Mouse (Mus musculus) urinary bladder, postnatal 25 days (tissue): ENCODE data around the gene Myo3b.

ENCODE experiments used
- DNase-seq: peaks from one replicate; pipeline ENCODE4 v3.0.0; 2022; ENCODE audit warnings: low spot score

The Myo3b gene

DNA sequence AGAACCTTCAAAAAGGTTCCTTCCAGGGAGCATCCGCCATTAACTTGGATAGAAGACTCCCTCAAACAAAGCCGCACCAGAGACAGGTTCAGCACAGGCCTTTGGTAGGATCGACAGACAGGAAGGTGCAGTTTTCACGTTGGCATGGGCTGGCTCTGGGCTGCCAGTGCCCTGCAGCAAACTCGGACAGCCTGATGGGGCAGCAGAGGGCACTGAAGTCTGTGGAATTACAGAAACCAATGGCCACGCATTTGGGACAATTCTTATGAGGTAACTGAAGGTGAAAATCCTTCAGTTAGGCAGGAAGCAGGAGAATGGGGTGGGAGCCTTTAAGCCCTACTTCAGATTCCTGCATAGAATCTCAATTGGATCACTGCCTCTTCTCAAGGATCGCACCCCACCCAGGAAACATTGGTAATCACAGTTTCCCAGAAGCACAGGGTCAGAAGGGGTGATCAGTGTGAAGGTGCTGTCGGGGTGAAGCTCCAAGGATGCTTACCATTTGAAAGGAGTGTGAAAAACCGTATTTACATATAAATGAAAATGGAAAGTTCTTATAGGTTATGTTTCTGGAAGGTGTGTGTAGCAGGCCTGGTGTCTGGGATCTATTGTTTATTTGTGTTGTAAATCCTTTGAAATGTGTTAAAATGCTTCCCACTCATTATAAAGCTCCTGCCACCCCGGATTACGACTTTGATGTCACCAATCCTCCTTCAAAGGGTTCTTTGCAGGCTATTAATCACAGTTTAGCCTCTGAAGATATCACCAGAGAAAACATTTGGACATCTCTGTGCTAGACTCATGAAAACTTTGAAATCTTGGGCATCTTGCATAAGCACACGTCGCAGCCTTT lies 239.7 kb downstream of the Myo3b start:
- no peak for DNase-seq

- DNase-seq: no peak
Observed at GRCm38 (mm10) chr2:70284109-70284508, 245.2 kb downstream of the Myo3b start.

- no peak for DNase-seq
Observed at GRCm38 (mm10) chr2:70291063-70291462, 252.1 kb downstream of the Myo3b start.

DNA sequence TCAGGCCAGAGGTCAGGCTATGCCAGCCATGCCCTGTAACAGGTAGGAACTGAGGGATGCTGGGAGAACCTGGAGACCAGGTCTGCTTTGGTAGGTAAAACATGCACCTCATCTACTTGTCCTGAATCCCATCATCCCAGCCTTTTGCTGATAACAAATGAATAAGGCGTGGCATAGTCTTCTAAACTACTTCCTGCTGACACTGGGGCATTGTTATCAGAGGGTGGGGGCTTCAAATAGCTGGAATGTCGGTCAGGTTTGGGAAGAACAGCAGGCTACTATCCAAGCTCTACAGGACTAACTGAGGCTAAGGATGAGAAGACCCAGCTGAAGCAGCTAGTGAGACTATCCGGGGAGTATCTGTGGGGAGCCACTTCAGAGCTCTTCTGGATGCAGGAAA lies 253.8 kb downstream of the Myo3b start:
- no peak for DNase-seq

- DNase-seq: no peak
Observed at GRCm38 (mm10) chr2:70302905-70303304, 264.0 kb downstream of the Myo3b start.

- no peak for DNase-seq
Observed at GRCm38 (mm10) chr2:70315125-70315524, 276.2 kb downstream of the Myo3b start.

DNA sequence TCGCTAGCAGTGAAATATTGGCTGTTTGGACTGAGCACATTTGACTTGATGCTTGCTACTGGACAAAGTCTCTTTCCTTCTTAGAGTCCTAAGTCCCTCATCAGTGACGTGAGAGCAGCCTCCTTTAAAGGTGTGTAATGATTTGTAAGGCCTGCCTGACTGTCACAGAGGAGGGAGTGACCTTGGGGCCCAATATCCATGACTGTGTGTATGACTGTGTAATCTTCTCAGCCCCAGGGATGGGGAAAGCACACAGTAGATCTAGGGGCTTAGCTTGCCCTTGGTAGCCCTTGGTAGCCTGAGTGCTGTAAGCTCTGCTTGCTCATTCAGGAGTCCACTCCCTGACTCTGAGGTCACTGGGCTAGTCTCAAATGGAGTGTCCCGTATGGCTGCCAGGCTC lies 276.8 kb downstream of the Myo3b start:
- no peak for DNase-seq

GRCm38 (mm10) chr2:70317850-70318249 lies 278.9 kb downstream of the Myo3b start:
- DNase-seq: no peak

DNA sequence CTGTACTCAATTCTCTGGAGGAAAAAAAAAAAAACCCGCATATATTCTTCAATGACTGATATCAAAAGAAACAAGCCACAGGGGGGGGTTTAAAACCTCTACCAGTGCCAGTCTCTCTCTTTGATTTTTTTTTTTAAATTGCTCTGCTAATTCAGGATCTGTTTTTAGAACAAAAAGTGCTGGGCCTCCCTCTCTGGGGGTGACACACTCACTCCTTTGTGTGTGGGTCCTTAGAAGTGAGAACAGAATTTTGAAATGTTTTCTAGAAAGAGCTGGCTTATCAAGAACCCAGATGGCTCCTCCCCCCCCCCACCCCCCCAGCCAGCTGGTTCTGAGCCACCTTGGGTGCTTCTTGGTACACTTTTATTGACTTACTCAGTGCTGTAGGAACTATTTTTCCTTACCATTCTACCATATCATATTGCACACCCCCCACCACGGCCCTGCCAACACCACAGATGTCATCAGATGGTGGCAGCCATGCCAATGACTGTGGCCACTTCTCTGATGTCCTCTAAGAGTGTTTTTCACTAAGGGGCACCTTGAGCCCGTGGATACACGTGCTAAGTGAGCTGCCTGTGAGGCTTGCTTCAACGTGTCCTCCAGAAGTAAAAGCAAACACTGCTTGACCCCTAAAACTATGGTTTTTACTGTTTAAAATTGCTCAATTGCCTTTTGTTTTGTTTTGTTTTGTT lies 280.1 kb downstream of the Myo3b start:
- no peak for DNase-seq

DNA sequence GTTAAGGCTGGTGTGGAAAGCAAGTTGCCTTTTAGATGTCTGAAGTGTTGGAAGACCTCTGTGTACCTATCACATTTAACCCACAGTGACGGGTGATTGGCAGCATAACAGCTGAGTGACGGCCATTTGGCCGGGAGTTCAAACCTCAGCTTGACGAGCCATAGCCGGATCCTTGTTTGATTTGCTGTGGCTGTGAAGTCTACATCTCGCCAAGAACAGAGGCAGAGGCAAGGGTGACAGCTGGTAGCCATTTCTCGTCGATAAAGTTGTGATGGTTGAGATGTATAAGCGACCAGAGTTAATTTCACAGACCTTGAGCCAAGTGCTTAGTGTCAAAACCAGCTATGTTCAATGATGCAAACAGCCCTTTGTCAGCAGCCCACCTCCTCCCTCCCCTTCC lies 283.8 kb downstream of the Myo3b start:
- DNase-seq: no peak

GRCm38 (mm10) chr2:70327602-70328001 lies 288.7 kb downstream of the Myo3b start:
- DNase-seq: no peak

- DNase-seq: no peak
Observed at GRCm38 (mm10) chr2:70332905-70333304, 294.0 kb downstream of the Myo3b start.

- no peak for DNase-seq
Observed at GRCm38 (mm10) chr2:70333553-70333952, 294.6 kb downstream of the Myo3b start.

- no peak for DNase-seq
Observed at GRCm38 (mm10) chr2:70336551-70336950, 297.6 kb downstream of the Myo3b start.

- DNase-seq: peak; percentile 3
Observed at GRCm38 (mm10) chr2:70337208-70337611, 298.3 kb downstream of the Myo3b start.

DNA sequence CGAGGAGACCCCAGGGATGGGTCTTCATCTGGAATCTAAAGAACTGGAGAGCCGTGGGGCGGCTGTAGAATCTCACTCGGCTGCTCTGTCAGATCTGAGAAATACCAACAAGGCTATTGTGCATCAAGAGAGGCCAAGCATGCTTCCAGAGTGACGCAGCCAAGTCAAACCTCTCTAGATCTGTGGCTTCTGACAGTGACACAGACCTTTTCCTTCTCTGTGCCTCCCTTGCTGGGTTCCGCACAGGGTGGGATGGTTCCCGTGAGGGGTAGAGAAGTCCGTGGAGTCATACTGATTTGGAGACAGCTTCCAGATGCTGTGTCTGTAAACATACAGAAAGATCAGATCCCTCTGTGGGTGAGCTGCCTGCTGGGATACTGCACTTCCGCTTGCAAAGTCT lies 298.9 kb downstream of the Myo3b start:
- DNase-seq: no peak

- DNase-seq: no peak
Observed at GRCm38 (mm10) chr2:70339061-70339460, 300.1 kb downstream of the Myo3b start.

DNA sequence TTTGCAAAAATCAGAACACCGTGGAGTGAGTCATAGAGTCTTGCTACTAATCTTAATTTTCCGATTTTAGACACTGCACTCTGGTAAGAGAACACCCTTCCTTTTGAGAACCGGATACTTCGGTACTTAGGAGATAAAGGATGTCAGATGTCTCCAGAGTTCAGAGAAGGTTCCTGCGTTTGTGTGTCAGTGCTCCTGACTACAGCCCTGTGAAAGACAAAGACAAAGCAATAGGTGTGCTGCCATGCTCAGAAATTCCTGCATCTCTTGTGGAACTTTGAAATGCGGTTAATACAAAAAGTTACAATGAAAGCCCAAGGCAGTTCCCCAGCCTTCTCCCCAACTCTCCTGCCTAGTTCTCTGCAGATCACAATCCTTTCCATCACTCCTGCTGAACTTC lies 300.6 kb downstream of the Myo3b start:
- DNase-seq: no peak

DNA sequence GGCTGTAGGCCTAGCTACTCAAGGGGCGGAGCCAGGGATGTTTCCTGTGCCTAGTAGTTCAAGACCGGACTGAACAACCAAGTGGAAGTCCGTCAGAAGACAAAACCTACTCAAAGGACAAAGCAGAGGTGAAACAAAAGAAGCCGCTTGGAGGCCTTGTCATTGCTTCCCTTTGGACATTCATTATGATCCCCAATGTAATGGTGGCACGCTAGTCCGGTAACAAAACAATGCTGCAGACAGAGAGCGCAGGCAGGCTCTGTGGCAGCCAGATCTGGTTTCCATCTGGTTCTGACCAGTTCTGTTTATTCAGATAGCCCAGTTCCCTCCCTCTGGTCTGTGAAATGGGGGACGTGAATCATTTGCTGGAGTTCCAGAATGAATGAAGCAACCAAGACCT lies 301.3 kb downstream of the Myo3b start:
- no peak for DNase-seq

DNA sequence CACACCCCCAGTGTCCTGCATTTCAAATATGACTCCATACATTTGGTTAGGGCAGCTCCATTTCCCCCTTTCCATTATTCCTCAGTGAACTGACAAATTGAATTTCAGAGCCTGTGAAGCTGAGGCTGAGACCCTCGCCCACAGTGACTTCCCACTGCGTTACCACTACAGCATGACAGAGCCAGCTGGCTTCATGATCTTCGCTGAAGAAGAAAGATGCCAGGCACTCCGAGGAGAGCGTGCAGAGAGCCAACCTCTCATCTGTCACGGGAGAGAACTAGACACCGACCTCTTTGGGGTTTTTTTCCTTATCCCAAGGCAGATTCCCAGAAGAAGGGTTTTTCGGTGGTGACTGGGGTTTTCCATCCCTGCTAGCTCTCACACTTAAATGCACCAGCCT lies 306.2 kb downstream of the Myo3b start:
- no peak for DNase-seq

DNA sequence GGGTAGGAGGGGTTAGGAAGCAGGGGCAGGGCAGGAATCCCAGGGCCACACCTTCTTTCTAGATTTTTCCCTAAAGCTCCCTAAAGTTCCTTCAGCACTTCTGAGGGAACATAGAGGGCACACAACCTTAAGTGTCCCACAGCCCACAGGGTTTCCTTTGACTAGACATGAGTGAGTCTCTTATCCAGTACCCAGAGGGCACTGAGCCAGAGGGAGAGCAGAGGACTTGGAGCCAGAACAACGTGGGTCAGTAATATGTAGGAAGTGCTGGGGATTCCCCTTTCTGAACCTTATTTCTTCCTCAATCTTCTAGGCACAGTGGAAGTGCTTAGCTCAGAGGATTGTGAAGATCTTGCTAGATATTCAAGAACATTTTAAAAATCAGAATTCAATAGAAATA lies 308.6 kb downstream of the Myo3b start:
- no peak for DNase-seq

DNA sequence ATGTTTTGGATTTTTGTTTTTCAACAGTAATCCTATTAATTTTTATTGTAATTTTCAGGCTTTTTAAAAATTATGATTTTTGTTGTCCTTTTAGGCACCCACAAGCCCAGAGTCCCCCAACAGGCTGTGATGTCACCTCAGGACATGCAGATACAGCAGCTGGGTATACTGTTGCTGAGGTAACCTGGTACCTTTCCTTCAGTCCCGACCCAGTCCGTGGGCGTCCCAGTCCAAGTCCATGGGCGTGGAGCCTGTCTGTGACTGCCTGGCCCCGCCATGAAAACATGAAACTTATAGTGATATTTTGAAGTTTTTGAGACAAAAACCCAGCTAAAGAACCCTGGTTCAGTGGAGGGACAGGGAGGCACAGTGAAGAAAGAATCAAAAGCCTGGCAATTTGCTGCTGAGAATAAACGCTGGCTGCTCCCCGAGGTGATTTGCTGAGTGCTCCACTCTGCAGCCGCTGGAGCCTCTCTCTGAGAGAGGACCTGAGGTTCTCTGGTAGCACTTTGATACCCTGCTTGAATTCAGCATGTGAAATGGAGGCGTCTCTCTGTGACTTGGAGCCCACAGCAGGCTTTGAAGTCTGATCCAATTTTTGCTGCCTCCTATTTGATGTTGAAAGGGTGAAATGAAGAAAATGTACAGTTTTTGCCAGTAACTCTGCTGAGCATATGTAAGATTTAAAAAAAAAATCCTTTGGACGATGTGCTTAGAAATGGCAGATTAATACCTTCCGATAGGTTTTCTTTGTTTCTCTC lies 310.0 kb downstream of the Myo3b start:
- no peak for DNase-seq
